Mouse (Mus musculus) hindbrain, postnatal 0 days (tissue): Measurements from ENCODE around the gene Gm17617. TPM values are rescaled to one million over a fixed set of nuclear protein-coding genes. Genes with fewer than 3 reads are reported as not detected.

Experiments used
- ATAC-seq: fragments of 200-750 bp; cut with Nextera tagmentation; 2 replicates; pipeline ENCODE4 v1.8.0; 2017; ENCODE audit warnings: mild to moderate bottlenecking, moderate TSS enrichment, moderate library complexity
- DNase-seq: peaks from one replicate; pipeline ENCODE4 v3.0.0-alpha.2; 2015; ENCODE audit warnings: low spot score
- H3K27ac ChIP-seq: fragments of 300-500 bp; sonication (generic); 2 replicates; pipeline ENCODE4 v1.5.1; 2014; ENCODE audit warnings: mild to moderate bottlenecking
- H3K27me3 ChIP-seq: fragments of 300-500 bp; sonication (generic); 2 replicates; pipeline ENCODE4 v1.6.1; 2014; ENCODE audit warnings: low read length, mixed read lengths; ENCODE audit not compliant: insufficient read depth
- H3K36me3 ChIP-seq: fragments of 300-500 bp; sonication (generic); 2 replicates; pipeline ENCODE4 v1.6.1; 2014; ENCODE audit warnings: low read length, mixed read lengths; ENCODE audit not compliant: insufficient read depth
- H3K4me1 ChIP-seq: fragments of 300-500 bp; sonication (generic); 2 replicates; pipeline ENCODE4 v1.6.1; 2014; ENCODE audit warnings: antibody characterized with exemption, low read length, mixed read lengths; ENCODE audit not compliant: insufficient read depth
- H3K4me2 ChIP-seq: fragments of 300-500 bp; sonication (generic); 2 replicates; pipeline ENCODE4 v1.6.1; 2014; ENCODE audit warnings: low read depth, mild to moderate bottlenecking, low read length, moderate library complexity, mixed read lengths
- H3K4me3 ChIP-seq: fragments of 300-500 bp; sonication (generic); 2 replicates; pipeline ENCODE4 v1.5.1; 2014; ENCODE audit warnings: low read length
- H3K9ac ChIP-seq: fragments of 300-500 bp; sonication (generic); replicated peaks from 2 replicates; pipeline ENCODE4 v1.6.1; 2014; ENCODE audit warnings: mild to moderate bottlenecking, low read length, moderate library complexity, mixed read lengths
- H3K9me3 ChIP-seq: fragments of 300-500 bp; sonication (generic); 2 replicates; pipeline ENCODE4 v1.6.1; 2016; ENCODE audit warnings: low read length, mixed read lengths
- CTCF ChIP-seq: IDR thresholded peaks from 2 replicates; pipeline ENCODE4 v1.5.1; 2016; ENCODE audit warnings: antibody characterized with exemption, control low read depth, low read depth
- WGBS: fragments of 180-500 bp; shearing (Covaris S2); extraction: QIAGEN DNeasy Blood & Tissue Kit; methylation state at CpG from one replicate; pipeline ENCODE4 v1.1.7; 2014; 5-methylcytosine and 5-hydroxymethylcytosine counted together
- polyA plus RNA-seq: library from polyadenylated mRNA; unstranded; fragments of >200 nt; fragmentation: Nextera tagmentation; extraction: Ambion mirVana; gene quantifications from 2 replicates; pipeline ENCODE4 v1.2.1, GENCODE M21; 2015
- total RNA-seq: library from RNA; depleted of rRNA; stranded (reverse); fragments of >200 nt; gene quantifications from 2 replicates; pipeline ENCODE4 v1.2.3, GENCODE M21; 2014; rRNA removed

Gene Gm17617
- total RNA-seq (not detected in 2 replicates), polyA plus RNA-seq (not detected in 2 replicates)

GRCm38 (mm10) chr13:55133448-55133847, at the start of gene Gm17617:
Gene Gm17617, minus strand, starts transcription at chr13:55133548.
- H3K27ac ChIP-seq = no peak within 1 kb of the TSS
- H3K4me1 ChIP-seq = no peaks in the 10 kb centered on the region
- no peak within 1 kb of the TSS for H3K9ac ChIP-seq
- no peak within 1 kb of the TSS for H3K4me3 ChIP-seq
- peaks cover 24% of the 10 kb centered on the region for H3K36me3 ChIP-seq
- no peak for DNase-seq
- WGBS = 94% methylated on average over 2 of the region's 2 CpGs
- no peak for TF ChIP-seq CTCF
- no peaks in the 10 kb centered on the region for H3K9me3 ChIP-seq
- ATAC-seq = no peak
- H3K4me2 ChIP-seq = no peak within 1 kb of the TSS
- no peaks in the 10 kb centered on the region for H3K27me3 ChIP-seq

DNA sequence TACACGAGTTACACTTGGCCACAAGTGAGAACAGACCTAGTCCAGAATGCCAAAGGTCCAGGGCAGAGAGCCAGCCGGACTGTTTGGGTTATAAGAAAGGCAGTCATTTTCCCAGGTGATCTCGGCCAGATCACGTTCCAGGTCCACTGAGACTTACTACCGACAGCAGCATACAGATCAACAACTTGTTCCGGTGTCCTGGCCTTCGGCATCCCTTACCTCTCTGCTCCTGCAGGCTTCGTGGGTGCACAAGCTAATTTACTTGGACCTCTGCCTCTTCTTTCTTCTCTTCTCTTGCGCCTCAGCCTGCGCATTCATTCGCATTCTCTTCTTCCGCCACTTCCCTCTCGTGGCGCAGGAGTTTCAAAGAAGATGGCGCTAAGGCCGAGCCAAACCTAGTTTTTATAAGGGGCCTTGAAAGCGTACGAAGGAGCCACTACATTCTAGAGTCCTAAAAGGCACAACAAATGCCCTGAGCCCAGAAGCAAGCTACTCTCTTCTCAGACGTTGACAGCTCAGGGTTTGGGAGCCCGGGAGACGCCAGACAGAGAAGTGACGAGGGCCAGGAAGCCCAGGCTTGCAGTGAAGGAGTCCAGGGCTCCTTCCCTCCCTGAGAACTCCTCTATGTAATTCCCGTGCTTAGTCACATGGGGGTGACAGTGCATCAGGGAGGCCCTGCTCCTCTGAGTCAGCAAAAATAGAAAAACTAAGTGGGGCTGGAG, 49.0 kb upstream of the Gm17617 start:
- DNase-seq (peak; percentile 83), ATAC-seq (peak; percentile 94)
- Histone ChIP-seq H3K4me2 (peak overlapping the region; percentile 53), H3K9ac (peak overlapping the region; percentile 42), H3K4me3 (peak overlapping the region; percentile 4), H3K36me3 (no peaks in the 10 kb centered on the region), H3K27ac (peak overlapping the region; percentile 88), H3K4me1 (no peaks in the 10 kb centered on the region), H3K9me3 (no peaks in the 10 kb centered on the region), H3K27me3 (no peaks in the 10 kb centered on the region)
- peak; percentile 63 for TF ChIP-seq CTCF
- WGBS = 2% methylated on average over 23 of the region's 23 CpGs

DNA sequence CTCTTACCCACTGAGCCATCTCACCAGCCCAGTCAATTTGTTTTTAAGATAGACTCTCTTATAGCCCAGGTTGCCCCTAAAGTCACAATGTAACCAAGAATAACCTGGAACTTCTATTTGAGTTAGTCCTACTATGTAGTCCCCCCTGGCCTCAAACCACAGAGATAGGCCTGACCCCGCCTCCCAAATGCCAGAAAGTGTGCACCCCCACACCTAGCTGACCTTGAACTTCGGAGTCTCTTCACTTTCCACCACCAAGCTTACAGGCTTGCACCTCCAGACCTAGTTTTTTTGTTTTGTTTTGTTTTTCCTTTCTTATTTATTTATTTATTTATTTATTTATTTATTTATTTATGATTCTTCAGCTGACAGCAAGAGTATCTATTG, 48.4 kb upstream of the Gm17617 start:
- H3K4me2 ChIP-seq = peak overlapping the region; percentile 53
- no peak for ATAC-seq
- no peak for DNase-seq
- peak overlapping the region; percentile 88 for H3K27ac ChIP-seq
- no peaks in the 10 kb centered on the region for H3K9me3 ChIP-seq
- H3K4me1 ChIP-seq = no peaks in the 10 kb centered on the region
- peak overlapping the region; percentile 4; the same call in 1 of the 2 replicates for H3K4me3 ChIP-seq
- H3K9ac ChIP-seq = no peak overlapping the region
- H3K36me3 ChIP-seq = no peaks in the 10 kb centered on the region
- H3K27me3 ChIP-seq = no peaks in the 10 kb centered on the region
- 72% methylated on average over 2 of the region's 2 CpGs for WGBS
- no peak for TF ChIP-seq CTCF

DNA sequence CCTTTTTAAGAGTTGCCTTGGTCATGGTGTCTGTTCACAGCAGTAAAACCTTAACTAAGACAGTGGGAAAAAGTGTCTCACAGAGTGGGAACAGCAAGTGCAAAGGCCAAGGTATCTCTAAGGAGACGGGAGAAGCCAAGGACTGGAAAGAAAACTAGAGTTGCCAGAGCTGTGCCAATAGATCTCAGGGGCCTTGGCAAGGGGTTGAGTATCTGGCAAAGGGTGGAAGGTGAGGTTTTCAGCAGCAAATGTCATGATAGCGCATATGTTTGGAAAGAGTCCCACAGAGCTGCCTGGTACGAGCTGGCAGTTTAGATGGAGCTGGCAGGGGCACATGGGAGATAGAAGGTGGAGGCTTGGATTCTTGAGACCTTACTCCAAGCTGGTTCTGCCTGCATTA, 46.2 kb upstream of the Gm17617 start:
- 70% methylated on average over 3 of the region's 3 CpGs for WGBS
- H3K4me3 ChIP-seq = no peak overlapping the region
- H3K36me3 ChIP-seq = no peaks in the 10 kb centered on the region
- DNase-seq (no peak), ATAC-seq (no peak)
- no peak for TF ChIP-seq CTCF
- no peak overlapping the region for H3K27ac ChIP-seq
- no peaks in the 10 kb centered on the region for H3K9me3 ChIP-seq
- H3K4me1 ChIP-seq = no peaks in the 10 kb centered on the region
- no peaks in the 10 kb centered on the region for H3K27me3 ChIP-seq
- H3K4me2 ChIP-seq = no peak overlapping the region
- H3K9ac ChIP-seq = no peak overlapping the region

GRCm38 (mm10) chr13:55178556-55178955, 45.2 kb upstream of the Gm17617 start:
- Histone ChIP-seq H3K4me2 (no peak overlapping the region), H3K27ac (no peak overlapping the region), H3K9ac (no peak overlapping the region), H3K36me3 (no peaks in the 10 kb centered on the region), H3K4me3 (no peak overlapping the region), H3K9me3 (no peaks in the 10 kb centered on the region), H3K27me3 (no peaks in the 10 kb centered on the region), H3K4me1 (no peaks in the 10 kb centered on the region)
- ATAC-seq = peak; percentile 38; the same call in 1 of the 2 replicates
- 36% methylated on average over 2 of the region's 2 CpGs for WGBS
- DNase-seq = peak; percentile 80
- TF ChIP-seq CTCF = peak; percentile 91

GRCm38 (mm10) chr13:55177903-55178496, 44.7 kb upstream of the Gm17617 start:
- H3K9me3 ChIP-seq = no peaks in the 10 kb centered on the region
- H3K4me3 ChIP-seq = no peak overlapping the region
- H3K4me1 ChIP-seq = no peaks in the 10 kb centered on the region
- H3K9ac ChIP-seq = no peak overlapping the region
- DNase-seq (no peak), ATAC-seq (no peak)
- 63% methylated on average over 4 of the region's 4 CpGs for WGBS
- H3K36me3 ChIP-seq = no peaks in the 10 kb centered on the region
- no peaks in the 10 kb centered on the region for H3K27me3 ChIP-seq
- no peak overlapping the region for H3K4me2 ChIP-seq
- 0 out of 2 replicates have a peak overlapping the region, but pooled peaks have one; percentile 32 for H3K27ac ChIP-seq
- peak; percentile 58 for TF ChIP-seq CTCF

DNA sequence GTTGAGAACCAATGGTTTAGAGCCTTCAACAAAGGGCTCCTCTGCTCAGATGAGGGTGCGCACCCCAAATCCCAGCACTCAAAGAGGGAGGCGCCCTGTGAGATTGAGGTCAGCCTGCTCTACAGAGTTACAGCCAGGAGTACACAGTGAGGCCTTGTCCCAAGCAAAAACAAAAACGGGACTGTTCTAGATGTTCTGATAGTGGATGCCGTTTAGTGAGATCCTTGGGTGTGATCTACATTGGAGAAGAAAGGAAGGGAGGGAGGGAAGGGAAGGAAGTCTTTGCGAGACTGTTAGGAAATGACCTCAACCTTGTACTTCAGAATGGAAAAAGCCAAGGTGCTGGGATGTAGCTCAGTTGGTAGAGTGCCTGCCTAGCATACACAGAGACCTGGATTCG, 42.9 kb upstream of the Gm17617 start:
- Histone ChIP-seq H3K9me3 (no peaks in the 10 kb centered on the region), H3K4me2 (no peak overlapping the region), H3K9ac (no peak overlapping the region), H3K27me3 (no peaks in the 10 kb centered on the region), H3K36me3 (no peaks in the 10 kb centered on the region), H3K4me3 (no peak overlapping the region), H3K4me1 (0 out of 2 replicates have a peak, but pooled peaks cover 6% of the 10 kb centered on the region), H3K27ac (no peak overlapping the region)
- no peak for TF ChIP-seq CTCF
- DNase-seq (no peak), ATAC-seq (no peak)
- 89% methylated on average over 6 of the region's 6 CpGs for WGBS
